7 mouse cellular contexts compared by ENCODE assay signal in genomic region chr11:70844559-70845456, GRCm38 (mm10). TPM values are rescaled to one million over a fixed set of nuclear protein-coding genes. Genes with fewer than 3 reads are reported as not detected.
A peak's percentile ranks its signal among the peaks of the same experiment; 100 is the strongest.
DNase-seq lines count a peak whose midpoint lies in the region; ATAC-seq lines count a peak whose summit lies in the region.

Rabep1 (plus strand) TSS chr11:70844778.

- no peaks in the 10 kb centered on the region for H3K27me3 ChIP-seq in intestine, embryonic 15.5 days (replicated peaks)
- H3K27me3 ChIP-seq in midbrain, embryonic 10.5 days (ENCODE audit: low read depth, poor library complexity, severe bottlenecking): peaks cover 6% of the 10 kb centered on the region; the same call in 1 of the 2 replicates

- H3K4me1 ChIP-seq in intestine, embryonic 15.5 days (replicated peaks): peaks cover 13% of the 10 kb centered on the region; the same call in 1 of the 2 replicates
- H3K4me1 ChIP-seq in midbrain, embryonic 10.5 days: peaks cover 32% of the 10 kb centered on the region

- intact Hi-C loops in left cerebral cortex, postnatal 25 days (cut with DNase I): no loop called here

- under 1% methylated on average over 66 of the region's 88 CpGs for WGBS in intestine, embryonic 15.5 days
- under 1% methylated on average over 86 of the region's 88 CpGs for WGBS in midbrain, embryonic 10.5 days

- H3K36me3 ChIP-seq in intestine, embryonic 15.5 days: no peaks in the 10 kb centered on the region
- no peaks in the 10 kb centered on the region for H3K36me3 ChIP-seq in midbrain, embryonic 10.5 days

- H3K27ac ChIP-seq in intestine, embryonic 15.5 days: peak within 1 kb of the TSS; percentile 74
- peak within 1 kb of the TSS; percentile 95 for H3K27ac ChIP-seq in midbrain, embryonic 10.5 days (replicated peaks)

- peak within 1 kb of the TSS; percentile 94 for H3K4me3 ChIP-seq in intestine, embryonic 15.5 days (replicated peaks)
- peak within 1 kb of the TSS; percentile 97 for H3K4me3 ChIP-seq in midbrain, embryonic 10.5 days

- H3K9ac ChIP-seq in intestine, embryonic 15.5 days: peak within 1 kb of the TSS; percentile 92

- DNase-seq in adrenal gland, adult (ENCODE audit: inconsistent age in 2 of 2, low spot score in 1 of 2): peak; percentile 96 to 99
- peak; percentile 98 for DNase-seq in embryo, embryonic 10.5 days (ENCODE audit: low spot score)
- peak; percentile 95 for DNase-seq in gastrocnemius, postnatal 25 days
- DNase-seq in left cerebral cortex, postnatal 25 days (ENCODE audit: low spot score in 2 of 2): peak; percentile 91 to 94
- DNase-seq in midbrain, embryonic 10.5 days (ENCODE audit: low spot score): peak; percentile 98
- DNase-seq in right cerebral cortex, postnatal 4 days: peak; percentile 99

- H3K9me3 ChIP-seq in intestine, embryonic 15.5 days: no peaks in the 10 kb centered on the region
- no peaks in the 10 kb centered on the region for H3K9me3 ChIP-seq in midbrain, embryonic 10.5 days (replicated peaks)

- peak; percentile 94 for ATAC-seq in intestine, embryonic 15.5 days

- H3K4me2 ChIP-seq in intestine, embryonic 15.5 days (replicated peaks): peak within 1 kb of the TSS; percentile 76

RNA-seq across cellular contexts. Expression of gene Rabep1, which starts in this region (rescaled TPM):
- total RNA-seq in gastrocnemius, postnatal 25 days (2021): 10 to 100 TPM; 28.4 to 29.2 TPM
- polyA plus RNA-seq in intestine, embryonic 15.5 days (2015; fragmentation: Nextera tagmentation; extraction: Ambion mirVana): 51.4 and 53.9 TPM in 2 replicates
- 100 to 1,000 TPM; 128 to 130 TPM for total RNA-seq in left cerebral cortex, postnatal 25 days (2021)
- 38.2 and 39.2 TPM in 2 replicates for polyA plus RNA-seq in midbrain, embryonic 10.5 days (2016; fragmentation: Nextera tagmentation; extraction: Ambion mirVana)

Comparison
In these comparisons a context has a peak if more than half of its experiments do, and no peak if none do; other contexts are left out.
1. Peak in every context shown above with its lines: DNase-seq, ATAC-seq, H3K4me3 ChIP-seq and H3K27ac ChIP-seq.
2. RNA of gene Rabep1 (total RNA-seq): 128 to 130 TPM in left cerebral cortex, postnatal 25 days; 28.4 to 29.2 TPM in gastrocnemius, postnatal 25 days; every median in the first group is over 4 times any median in the second.